Mouse (Mus musculus): ENCODE measurements at regions not wholly inside any gene's neighbourhood (a gene's known extent, or its start where the extent isn't known, plus 50 kb on each side); places are given as distances from the start of the nearest gene placed in this dataset.

DNA sequence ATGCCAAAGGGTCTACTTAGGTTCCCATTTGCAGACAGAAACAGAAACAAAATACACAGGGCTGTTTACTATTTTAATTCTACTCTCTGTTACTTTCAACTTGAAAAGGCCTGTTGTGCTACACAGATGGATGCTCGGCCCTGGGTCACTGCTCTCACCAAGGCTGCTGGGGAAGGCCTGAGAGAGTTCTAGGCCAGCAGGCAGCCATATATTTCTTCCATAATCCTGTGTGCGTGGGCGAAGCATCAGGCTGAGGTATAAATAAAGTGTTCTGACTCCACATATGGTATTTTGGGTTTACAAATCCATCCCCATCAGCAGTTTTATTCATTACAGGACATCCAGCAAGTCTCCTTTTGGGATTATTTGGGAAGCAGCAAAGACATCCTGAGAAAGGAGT is 162.5 kb upstream of the Inhba start:
- Histone ChIP-seq H3K27ac (ENCODE audit: low read length) (no peak overlapping the region), H3K36me3 (ENCODE audit: insufficient read depth, low read length) (no peaks in the 10 kb centered on the region), H3K4me2 (replicated peaks; ENCODE audit: low read depth, low read length) (no peak overlapping the region), H3K9ac (replicated peaks; ENCODE audit: low read depth) (no peak overlapping the region), H3K9me3 (ENCODE audit: low read length) (no peaks in the 10 kb centered on the region), H3K27me3 (replicated peaks; ENCODE audit: insufficient read depth, low read length) (no peaks in the 10 kb centered on the region), H3K4me3 (ENCODE audit: low read depth, low read length) (no peak overlapping the region), H3K4me1 (ENCODE audit: insufficient read depth, low read depth, low read length) (no peaks in the 10 kb centered on the region)
- no peak for ATAC-seq
- no peak for TF ChIP-seq CTCF (IDR thresholded peaks at IDR 0.05)
- WGBS, result 80% methylated on average over 3 of the region's 3 CpGs
- DNase-seq (ENCODE audit: low spot score), result no peak

GRCm38 (mm10) chr13:15850358-15850757 is 161.3 kb upstream of the Inhba start:
- no peak for TF ChIP-seq EP300 (IDR thresholded peaks at IDR 0.05)
- TF ChIP-seq CTCF (IDR thresholded peaks at IDR 0.05), result no peak
- Histone ChIP-seq H3K27ac (ENCODE audit: low read length) (no peak overlapping the region), H3K4me3 (ENCODE audit: low read depth, low read length) (no peak overlapping the region), H3K9me3 (ENCODE audit: low read length) (no peaks in the 10 kb centered on the region), H3K9ac (replicated peaks; ENCODE audit: low read depth) (no peak overlapping the region), H3K36me3 (ENCODE audit: insufficient read depth, low read length) (no peaks in the 10 kb centered on the region), H3K4me1 (ENCODE audit: insufficient read depth, low read depth, low read length) (no peaks in the 10 kb centered on the region), H3K4me2 (replicated peaks; ENCODE audit: low read depth, low read length) (no peak overlapping the region), H3K27me3 (replicated peaks; ENCODE audit: insufficient read depth, low read length) (no peaks in the 10 kb centered on the region)
- ATAC-seq (no peak), DNase-seq (ENCODE audit: low spot score) (peak; percentile 17)
- 74% methylated on average over 2 of the region's 2 CpGs for WGBS

GRCm38 (mm10) chr13:15853022-15853566 is 158.6 kb upstream of the Inhba start:
- no peak overlapping the region for H3K9ac ChIP-seq (replicated peaks; ENCODE audit: low read depth)
- DNase-seq (ENCODE audit: low spot score), result peak; percentile 5
- no peaks in the 10 kb centered on the region for H3K27me3 ChIP-seq (replicated peaks; ENCODE audit: insufficient read depth, low read length)
- no peak overlapping the region for H3K27ac ChIP-seq (ENCODE audit: low read length)
- no peaks in the 10 kb centered on the region for H3K9me3 ChIP-seq (ENCODE audit: low read length)
- no peak overlapping the region for H3K4me3 ChIP-seq (ENCODE audit: low read depth, low read length)
- TF ChIP-seq CTCF (IDR thresholded peaks at IDR 0.05) (no peak), EP300 (IDR thresholded peaks at IDR 0.05) (no peak)
- ATAC-seq, result no peak
- no peaks in the 10 kb centered on the region for H3K36me3 ChIP-seq (ENCODE audit: insufficient read depth, low read length)
- no peak overlapping the region for H3K4me2 ChIP-seq (replicated peaks; ENCODE audit: low read depth, low read length)
- H3K4me1 ChIP-seq (ENCODE audit: insufficient read depth, low read depth, low read length), result no peaks in the 10 kb centered on the region

- no peaks in the 10 kb centered on the region for H3K36me3 ChIP-seq (ENCODE audit: insufficient read depth, low read length)
- no peak for ATAC-seq
These were observed 148.7 kb upstream of the Inhba start for GRCm38 (mm10) chr13:15862941-15863340.

DNA sequence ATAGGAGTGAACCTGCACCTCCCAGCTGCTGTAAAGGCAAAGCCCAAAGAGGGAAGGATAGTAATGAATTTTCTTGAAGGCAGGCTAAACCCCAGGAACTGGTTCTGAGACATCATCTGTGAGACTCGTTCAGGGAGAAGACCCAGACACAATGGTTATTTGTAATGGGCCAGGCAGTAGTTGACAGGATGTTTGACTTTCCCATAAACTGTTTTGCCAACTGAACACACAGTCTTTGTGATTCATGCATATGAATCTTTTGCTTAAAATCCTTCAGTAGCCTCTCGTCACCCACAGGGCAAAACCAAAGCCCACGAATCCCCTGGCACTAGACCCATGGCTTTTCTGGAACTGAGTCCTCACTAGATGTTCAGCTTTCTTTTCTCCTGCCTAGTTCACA is 148.3 kb upstream of the Inhba start:
- Histone ChIP-seq H3K9me3 (ENCODE audit: low read length) (no peaks in the 10 kb centered on the region), H3K36me3 (ENCODE audit: insufficient read depth, low read length) (no peaks in the 10 kb centered on the region), H3K4me1 (ENCODE audit: insufficient read depth, low read depth, low read length) (no peaks in the 10 kb centered on the region), H3K27me3 (replicated peaks; ENCODE audit: insufficient read depth, low read length) (no peaks in the 10 kb centered on the region), H3K4me2 (replicated peaks; ENCODE audit: low read depth, low read length) (no peak overlapping the region), H3K27ac (ENCODE audit: low read length) (no peak overlapping the region), H3K9ac (replicated peaks; ENCODE audit: low read depth) (no peak overlapping the region), H3K4me3 (ENCODE audit: low read depth, low read length) (no peak overlapping the region)
- no peak for ATAC-seq
- 22% methylated on average over 3 of the region's 3 CpGs for WGBS
- DNase-seq (ENCODE audit: low spot score), result no peak
- TF ChIP-seq CTCF (IDR thresholded peaks at IDR 0.05), result no peak
- no peak for TF ChIP-seq EP300 (IDR thresholded peaks at IDR 0.05)

More at GRCm38 (mm10) chr13:15862941-15863340, 148.7 kb upstream of the Inhba start:
- no peak overlapping the region for H3K27ac ChIP-seq (ENCODE audit: low read length)
- no peaks in the 10 kb centered on the region for H3K9me3 ChIP-seq (ENCODE audit: low read length)
- no peak overlapping the region for H3K4me2 ChIP-seq (replicated peaks; ENCODE audit: low read depth, low read length)
- DNase-seq (ENCODE audit: low spot score), result no peak
- no peaks in the 10 kb centered on the region for H3K4me1 ChIP-seq (ENCODE audit: insufficient read depth, low read depth, low read length)
- TF ChIP-seq CTCF (IDR thresholded peaks at IDR 0.05) (no peak), EP300 (IDR thresholded peaks at IDR 0.05) (no peak)
- no peak overlapping the region for H3K4me3 ChIP-seq (ENCODE audit: low read depth, low read length)
- H3K9ac ChIP-seq (replicated peaks; ENCODE audit: low read depth), result no peak overlapping the region
- no peaks in the 10 kb centered on the region for H3K27me3 ChIP-seq (replicated peaks; ENCODE audit: insufficient read depth, low read length)

DNA sequence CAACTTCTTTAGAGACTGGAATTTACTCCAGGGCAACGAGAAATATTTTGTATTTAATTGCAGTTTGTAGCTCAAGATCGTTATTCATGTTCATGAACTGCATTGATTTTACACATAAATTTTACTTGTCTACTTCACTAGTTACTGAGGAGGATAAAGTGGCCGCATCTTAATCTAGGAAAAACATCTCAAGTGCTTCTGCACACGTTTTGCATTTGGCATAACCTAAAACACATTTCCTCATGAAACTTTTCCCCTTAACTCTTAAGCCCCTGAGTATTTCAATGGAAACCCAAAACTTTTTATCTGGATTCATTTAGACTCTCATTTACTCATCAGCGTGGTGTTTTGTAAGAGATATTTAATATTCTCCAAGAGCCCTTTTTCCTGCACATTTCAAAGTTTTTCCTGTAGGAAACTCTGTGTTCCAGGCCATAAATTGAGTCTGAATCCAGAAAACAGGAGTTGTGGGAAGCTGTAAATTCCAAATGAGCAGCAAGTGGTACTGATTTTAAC is 144.5 kb upstream of the Inhba start:
- H3K4me3 ChIP-seq (ENCODE audit: low read depth, low read length), result no peak overlapping the region
- H3K4me1 ChIP-seq (ENCODE audit: insufficient read depth, low read depth, low read length), result no peaks in the 10 kb centered on the region
- H3K36me3 ChIP-seq (ENCODE audit: insufficient read depth, low read length), result no peaks in the 10 kb centered on the region
- WGBS, result 63% methylated on average over 5 of the region's 5 CpGs
- ATAC-seq, result no peak
- no peak overlapping the region for H3K27ac ChIP-seq (ENCODE audit: low read length)
- TF ChIP-seq CTCF (IDR thresholded peaks at IDR 0.05) (no peak), EP300 (IDR thresholded peaks at IDR 0.05) (no peak)
- no peak overlapping the region for H3K9ac ChIP-seq (replicated peaks; ENCODE audit: low read depth)
- H3K9me3 ChIP-seq (ENCODE audit: low read length), result no peaks in the 10 kb centered on the region
- no peak for DNase-seq (ENCODE audit: low spot score)
- H3K4me2 ChIP-seq (replicated peaks; ENCODE audit: low read depth, low read length), result no peak overlapping the region
- H3K27me3 ChIP-seq (replicated peaks; ENCODE audit: insufficient read depth, low read length), result no peaks in the 10 kb centered on the region

GRCm38 (mm10) chr13:15877606-15878005 is 134.0 kb upstream of the Inhba start:
- Histone ChIP-seq H3K4me3 (ENCODE audit: low read depth, low read length) (no peak overlapping the region), H3K9ac (replicated peaks; ENCODE audit: low read depth) (no peak overlapping the region)
- 78% methylated on average over 2 of the region's 2 CpGs for WGBS

More at GRCm38 (mm10) chr13:15877606-15878005, 134.0 kb upstream of the Inhba start:
- H3K4me2 ChIP-seq (replicated peaks; ENCODE audit: low read depth, low read length), result no peak overlapping the region
- H3K4me1 ChIP-seq (ENCODE audit: insufficient read depth, low read depth, low read length), result no peaks in the 10 kb centered on the region
- H3K27me3 ChIP-seq (replicated peaks; ENCODE audit: insufficient read depth, low read length), result no peaks in the 10 kb centered on the region
- DNase-seq (ENCODE audit: low spot score) (no peak), ATAC-seq (no peak)
- H3K36me3 ChIP-seq (ENCODE audit: insufficient read depth, low read length), result no peaks in the 10 kb centered on the region
- no peaks in the 10 kb centered on the region for H3K9me3 ChIP-seq (ENCODE audit: low read length)
- no peak for TF ChIP-seq CTCF (IDR thresholded peaks at IDR 0.05)
- TF ChIP-seq EP300 (IDR thresholded peaks at IDR 0.05), result no peak
- H3K27ac ChIP-seq (ENCODE audit: low read length), result no peak overlapping the region
